In genomic region chr16:98041676-98042075, GRCm38 (mm10) we compare ENCODE assay signal across 8 mouse cellular contexts. TPM values are rescaled to one million over a fixed set of nuclear protein-coding genes. Genes with fewer than 3 reads are reported as not detected.
DNase-seq lines count a peak whose midpoint lies in the region; TF ChIP-seq lines count a peak whose summit lies in the region.

No protein-coding gene starts in this region.

- H3K4me3 ChIP-seq in gastrocnemius, adult 2 months, result no peak overlapping the region

- peak; percentile 68 for TF ChIP-seq CTCF in gastrocnemius, adult 2 months (IDR thresholded peaks at IDR 0.05)

- H3K27ac ChIP-seq in gastrocnemius, adult 2 months, result no peak overlapping the region

- intact Hi-C loops in gastrocnemius, adult 2 months (cut with DNase I), result no loop called here
- intact Hi-C loops in left cerebral cortex, postnatal 14 days (cut with DNase I), result no loop called here

- no peak for DNase-seq in gastrocnemius, adult 2 months
- no peak for DNase-seq in gastrocnemius, postnatal 10 days
- peak; percentile 2 to 26 for DNase-seq in spleen, postnatal 36 days (ENCODE audit: low spot score in 2 of 2)
- no peak for DNase-seq in spleen, postnatal 14 days (ENCODE audit: low spot score in 2 of 2)
- peak; percentile 34 for DNase-seq in c-Kit-positive CD71-positive TER-119-negative erythroid progenitor cells, embryonic 14.5 days (ENCODE audit: low read depth)
- peak; percentile 11 to 38 for DNase-seq in left cerebral cortex, postnatal 14 days (ENCODE audit: low spot score in 2 of 2)
- peak; percentile 12 for DNase-seq in yolk sac, embryonic 10.5 days (ENCODE audit: low spot score)
- DNase-seq in ovary, postnatal 14 days (ENCODE audit: low spot score), result no peak

RNA-seq across cellular contexts. Expression of gene A630089N07Rik, which starts 40.6 kb away (rescaled TPM):
- total RNA-seq in gastrocnemius, adult 2 months (2021), result 1 to 10 TPM; 2.8 TPM
- 1 to 10 TPM; 4.6 to 7.8 TPM for total RNA-seq in gastrocnemius, postnatal 10 days (2021)
- total RNA-seq in left cerebral cortex, postnatal 14 days (2021), result 1 to 10 TPM; 8.1 to 8.5 TPM

RNA-seq across cellular contexts. Expression of gene B230307C23Rik, which starts 44.6 kb away (rescaled TPM):
- 1 to 10 TPM; 4.2 to 6.3 TPM for total RNA-seq in gastrocnemius, adult 2 months (2021)
- 1 to 10 TPM; 8.4 to 9.6 TPM for total RNA-seq in gastrocnemius, postnatal 10 days (2021)
- 10 to 100 TPM; 24.2 to 27.4 TPM for total RNA-seq in left cerebral cortex, postnatal 14 days (2021)

Comparison
In these comparisons a context has a peak if more than half of its experiments do, and no peak if none do; other contexts are left out.
1. DNase-seq: peak in spleen, postnatal 36 days (2 of 2), c-Kit-positive CD71-positive TER-119-negative erythroid progenitor cells, embryonic 14.5 days (single experiment), left cerebral cortex, postnatal 14 days (2 of 2) and yolk sac, embryonic 10.5 days (single experiment); none in gastrocnemius, adult 2 months (single experiment), gastrocnemius, postnatal 10 days (single experiment), spleen, postnatal 14 days (0 of 2) and ovary, postnatal 14 days (single experiment).